Mouse (Mus musculus): ENCODE data around the gene Snap47. TPM values are rescaled to one million over a fixed set of nuclear protein-coding genes. Genes with fewer than 3 reads are reported as not detected.

Gene Snap47
- polyA plus RNA-seq, 1 experiment from 2014 or later, result 98.9 TPM

DNA sequence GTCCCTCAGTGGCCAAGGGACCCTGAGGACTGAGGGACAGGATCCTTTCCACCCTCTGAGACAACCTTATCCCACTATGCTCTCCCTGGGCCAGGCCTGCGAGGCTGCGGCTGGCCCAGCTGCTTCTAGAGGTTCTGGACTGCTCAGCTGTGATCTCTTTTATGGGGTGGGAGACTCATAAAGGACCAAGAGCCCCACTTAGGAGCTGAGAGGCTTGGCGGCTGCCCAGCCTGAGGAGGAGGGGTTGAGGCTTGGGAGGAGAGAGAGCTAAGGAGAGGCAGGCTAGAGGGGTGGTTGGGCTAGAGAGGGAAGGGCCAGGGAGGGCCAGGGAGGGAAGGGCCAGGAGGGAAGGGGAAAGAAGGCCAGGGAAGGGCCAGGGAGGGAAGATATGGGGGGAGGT is 86.6 kb downstream of the Snap47 start:
- Histone ChIP-seq H3K4me2 (no peak overlapping the region), H3K27me3 (no peaks in the 10 kb centered on the region), H3K27ac (peak overlapping the region; percentile 88), H3K9ac (0 out of 2 replicates have a peak overlapping the region, but pooled peaks have one; percentile 17), H3K9me3 (no peaks in the 10 kb centered on the region), H3K4me1 (peaks cover 15% of the 10 kb centered on the region), H3K36me3 (no peaks in the 10 kb centered on the region), H3K4me3 (no peak overlapping the region)
- WGBS, result 27% methylated on average over 3 of the region's 3 CpGs
- peak; percentile 85 for ATAC-seq (ENCODE audit: borderline replicate concordance, extremely low read depth, low FRiP score, low TSS enrichment)

- Histone ChIP-seq H3K36me3 (no peaks in the 10 kb centered on the region), H3K9ac (0 out of 2 replicates have a peak overlapping the region, but pooled peaks have one; percentile 17), H3K4me3 (no peak overlapping the region), H3K27me3 (no peaks in the 10 kb centered on the region), H3K27ac (peak overlapping the region; percentile 88), H3K4me2 (no peak overlapping the region), H3K9me3 (no peaks in the 10 kb centered on the region), H3K4me1 (peaks cover 15% of the 10 kb centered on the region)
- ATAC-seq (ENCODE audit: borderline replicate concordance, extremely low read depth, low FRiP score, low TSS enrichment), result peak; percentile 27; the same call in 1 of the 2 replicates
- 63% methylated on average over 9 of the region's 9 CpGs for WGBS
Observed at GRCm38 (mm10) chr11:59364007-59364406, 87.0 kb downstream of the Snap47 start.

GRCm38 (mm10) chr11:59361291-59361690 is 89.7 kb downstream of the Snap47 start:
- H3K9me3 ChIP-seq, result no peaks in the 10 kb centered on the region
- H3K27me3 ChIP-seq, result no peaks in the 10 kb centered on the region
- H3K4me2 ChIP-seq, result no peak overlapping the region
- H3K27ac ChIP-seq, result no peak overlapping the region
- no peak for ATAC-seq (ENCODE audit: borderline replicate concordance, extremely low read depth, low FRiP score, low TSS enrichment)
- H3K9ac ChIP-seq, result no peak overlapping the region
- H3K36me3 ChIP-seq, result no peaks in the 10 kb centered on the region
- peaks cover 15% of the 10 kb centered on the region for H3K4me1 ChIP-seq
- 76% methylated on average over 9 of the region's 9 CpGs for WGBS
- H3K4me3 ChIP-seq, result no peak overlapping the region

Other genes starting within 250 kb of the Snap47 start
- 89.6 and 92.6 TPM in 2 replicates for gene Mrpl55, start 248.7 kb downstream of the Snap47 start, polyA plus RNA-seq (2015; fragmentation: Nextera tagmentation; extraction: Ambion mirVana)
- 31.9 and 32.3 TPM in 2 replicates for gene 2310033P09Rik, start 242.9 kb downstream of the Snap47 start, polyA plus RNA-seq (2015; fragmentation: Nextera tagmentation; extraction: Ambion mirVana)
- gene Arf1, start 222.9 kb downstream of the Snap47 start, polyA plus RNA-seq (2015; fragmentation: Nextera tagmentation; extraction: Ambion mirVana), result 724 and 743 TPM in 2 replicates
- gene Wnt3a, start 160.4 kb downstream of the Snap47 start, polyA plus RNA-seq (2015; fragmentation: Nextera tagmentation; extraction: Ambion mirVana), result 0.08 and 0.14 TPM in 2 replicates
- 3.0 and 3.1 TPM in 2 replicates for gene Wnt9a, start 144.3 kb downstream of the Snap47 start, polyA plus RNA-seq (2015; fragmentation: Nextera tagmentation; extraction: Ambion mirVana)
- not detected in 2 replicates for gene Prss38, start 75.5 kb downstream of the Snap47 start, polyA plus RNA-seq (2015; fragmentation: Nextera tagmentation; extraction: Ambion mirVana)
- gene Jmjd4, start 1.1 kb downstream of the Snap47 start, polyA plus RNA-seq (2015; fragmentation: Nextera tagmentation; extraction: Ambion mirVana), result 10.6 and 11.4 TPM in 2 replicates
- gene Zfp867, start 21.3 kb upstream of the Snap47 start, polyA plus RNA-seq (2015; fragmentation: Nextera tagmentation; extraction: Ambion mirVana), result 8.1 and 8.2 TPM in 2 replicates
- gene Zkscan17, start 75.6 kb upstream of the Snap47 start, polyA plus RNA-seq (2015; fragmentation: Nextera tagmentation; extraction: Ambion mirVana), result 25.4 and 25.5 TPM in 2 replicates
- gene Nlrp3, start 90.4 kb upstream of the Snap47 start, polyA plus RNA-seq (2015; fragmentation: Nextera tagmentation; extraction: Ambion mirVana), result 0.24 and 0.42 TPM in 2 replicates
- not detected in 2 replicates for gene Olfr222, start 125.0 kb upstream of the Snap47 start, polyA plus RNA-seq (2015; fragmentation: Nextera tagmentation; extraction: Ambion mirVana)
- gene Olfr223, start 142.1 kb upstream of the Snap47 start, polyA plus RNA-seq (2015; fragmentation: Nextera tagmentation; extraction: Ambion mirVana), result not detected in 2 replicates
- gene Mprip, start 210.1 kb upstream of the Snap47 start, polyA plus RNA-seq (2015; fragmentation: Nextera tagmentation; extraction: Ambion mirVana), result 109 and 111 TPM in 2 replicates